Mouse (Mus musculus): ENCODE measurements around the gene Micall2.
"Not testable (repeated sequence)": the region's sequence is repeated elsewhere in the genome, so short reads cannot be mapped to it uniquely, and the experiment has no call there.

Gene Micall2

DNA sequence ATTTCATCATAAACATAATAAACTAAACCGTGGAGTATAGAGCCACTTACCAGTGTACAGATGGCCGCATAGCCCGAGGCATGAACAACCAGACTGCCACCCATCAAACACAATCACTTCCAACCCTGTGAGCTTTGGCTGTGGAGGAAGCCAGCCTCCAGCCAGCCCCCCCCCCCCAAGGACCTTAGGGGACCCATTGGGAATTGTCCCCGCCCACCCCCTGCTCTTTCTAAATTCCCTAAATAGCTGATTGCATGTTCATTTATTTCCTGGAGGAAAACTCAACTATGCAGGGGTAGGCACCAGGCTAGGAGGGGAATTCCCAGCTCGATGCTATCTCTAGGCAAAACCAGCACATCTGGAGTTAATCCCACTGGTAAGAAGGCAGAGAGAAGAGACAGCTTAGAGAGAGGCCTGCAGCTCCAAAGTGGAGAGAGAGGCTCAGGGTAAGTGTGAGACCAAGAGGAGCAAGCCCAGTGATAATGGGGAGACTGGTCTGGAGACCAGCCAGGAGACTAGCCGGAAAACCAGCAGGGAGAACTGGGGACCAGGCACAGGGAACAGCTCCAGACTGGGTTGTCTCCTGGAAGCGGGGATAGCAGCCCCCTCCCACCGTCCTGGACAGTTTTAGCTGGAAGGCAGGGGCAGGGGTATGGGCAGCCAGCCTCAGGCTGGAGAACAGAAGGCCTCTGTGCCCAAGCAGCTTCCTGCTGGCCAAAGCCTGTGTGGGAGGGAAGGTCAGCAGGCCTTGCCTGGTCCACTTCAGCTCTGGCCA lies 5.2 kb downstream of the Micall2 start:
- no peak for DNase-seq (ENCODE audit: low read depth, low spot score)

DNA sequence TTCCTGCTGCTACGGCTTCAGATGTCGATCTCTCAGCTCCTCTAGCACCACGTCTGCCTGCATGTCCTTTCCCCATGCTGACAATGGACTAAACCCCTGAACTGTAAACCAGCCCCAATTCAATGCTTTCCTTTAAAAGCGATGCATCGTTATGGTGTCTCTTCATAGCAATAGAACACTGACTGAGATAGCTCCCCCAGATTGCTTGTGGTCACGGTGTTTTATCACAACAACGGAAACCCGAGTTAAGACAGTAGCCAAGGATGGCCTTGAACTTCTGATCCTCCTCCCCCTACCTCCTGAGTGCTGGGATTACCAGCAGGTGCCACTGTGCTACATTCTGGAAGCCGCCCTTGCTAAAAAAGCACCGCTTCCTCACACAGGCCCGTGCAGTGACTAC lies 8.9 kb downstream of the Micall2 start:
- DNase-seq (ENCODE audit: low read depth, low spot score) = no peak

DNA sequence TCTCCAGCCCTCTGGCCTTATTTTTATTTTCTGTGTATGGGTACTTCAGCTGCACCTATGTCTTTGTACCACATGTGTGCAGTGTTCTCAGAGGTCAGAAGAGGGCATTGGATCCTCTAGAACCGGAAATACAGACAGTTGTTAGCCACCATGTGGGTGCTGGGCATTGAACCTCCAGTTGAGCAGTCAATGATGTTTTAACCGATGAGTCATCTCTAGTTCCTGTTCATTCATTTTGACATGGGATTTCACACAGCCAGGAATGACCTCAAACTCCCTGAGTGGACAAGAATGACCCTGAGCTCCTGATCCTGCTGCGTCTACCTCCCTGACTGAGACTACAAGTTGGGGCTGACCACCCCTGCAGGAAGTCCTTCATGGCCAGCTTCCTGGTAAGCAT lies 9.9 kb downstream of the Micall2 start:
- DNase-seq (ENCODE audit: low read depth, low spot score) = no peak

- DNase-seq (ENCODE audit: low read depth, low spot score) = no peak
Observed at GRCm38 (mm10) chr5:139724336-139725116, 11.6 kb downstream of the Micall2 start.

DNA sequence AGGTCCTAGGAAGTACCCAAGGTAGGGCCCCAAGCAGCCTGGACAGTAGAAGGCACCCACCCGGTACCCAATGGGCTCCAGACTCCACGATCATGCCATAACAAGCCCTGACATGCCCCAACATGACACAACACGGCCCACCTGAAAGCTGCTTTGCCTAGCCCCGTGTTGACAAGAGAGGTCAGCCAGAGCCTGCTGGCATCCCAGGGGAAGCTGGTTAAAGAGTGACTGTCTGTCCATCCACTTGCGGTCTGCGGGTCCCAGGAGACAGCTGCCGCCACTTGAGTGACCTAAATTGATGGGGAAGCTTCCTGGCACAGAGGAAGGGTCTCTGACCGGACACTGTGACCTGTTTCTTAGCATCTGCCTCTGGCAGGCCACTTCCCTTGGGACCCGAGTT lies 13.0 kb downstream of the Micall2 start:
- no peak for DNase-seq (ENCODE audit: low read depth, low spot score)

DNA sequence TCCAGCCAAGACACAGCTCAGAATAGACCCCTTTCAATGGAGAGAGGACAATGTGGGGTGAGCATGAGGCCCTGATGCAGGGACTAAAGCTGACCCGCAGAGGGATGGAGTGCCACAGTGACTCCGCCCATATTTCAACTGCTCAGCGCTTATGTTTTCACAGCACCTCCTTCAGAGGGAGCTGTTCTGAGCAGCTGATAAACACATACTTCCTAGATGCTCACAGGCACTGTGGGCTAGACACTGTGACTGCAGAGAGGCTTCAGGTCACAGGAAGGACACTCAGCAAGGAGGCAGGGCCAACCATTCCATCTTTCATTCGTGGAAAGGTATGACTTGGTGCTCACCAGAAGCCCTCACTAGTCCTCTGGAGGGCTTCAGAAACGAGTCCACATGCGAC lies 13.4 kb downstream of the Micall2 start:
- no peak for DNase-seq (ENCODE audit: low read depth, low spot score)

- no peak for DNase-seq (ENCODE audit: low read depth, low spot score)
Observed at GRCm38 (mm10) chr5:139718949-139719348, 17.2 kb downstream of the Micall2 start.

GRCm38 (mm10) chr5:139718540-139718939 lies 17.6 kb downstream of the Micall2 start:
- no peak for DNase-seq (ENCODE audit: low read depth, low spot score)

GRCm38 (mm10) chr5:139717723-139718122 lies 18.4 kb downstream of the Micall2 start:
- DNase-seq (ENCODE audit: low read depth, low spot score) = no peak

GRCm38 (mm10) chr5:139706496-139706895 lies 29.6 kb downstream of the Micall2 start:
- no peak for DNase-seq (ENCODE audit: low read depth, low spot score)

DNA sequence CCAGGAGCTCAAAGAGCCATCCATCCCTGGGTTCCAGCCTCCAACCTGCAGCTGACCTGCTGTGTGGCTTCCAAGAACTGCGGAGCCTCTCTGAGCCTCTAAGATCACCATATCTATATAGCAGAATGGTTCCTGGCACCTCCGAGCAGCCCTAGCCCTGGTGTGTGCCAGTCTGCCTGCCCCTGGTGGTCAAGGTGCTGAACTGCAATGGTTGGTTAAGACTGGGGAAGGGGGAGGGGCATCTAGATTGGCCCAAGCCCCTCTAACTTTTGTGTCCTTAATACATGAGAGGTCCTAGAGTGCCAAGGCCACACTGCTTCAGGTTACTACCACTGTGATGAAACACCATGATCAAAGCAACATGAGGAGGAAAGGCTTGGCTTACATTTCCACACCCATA lies 33.2 kb downstream of the Micall2 start:
- DNase-seq (ENCODE audit: low read depth, low spot score) = no peak

DNA sequence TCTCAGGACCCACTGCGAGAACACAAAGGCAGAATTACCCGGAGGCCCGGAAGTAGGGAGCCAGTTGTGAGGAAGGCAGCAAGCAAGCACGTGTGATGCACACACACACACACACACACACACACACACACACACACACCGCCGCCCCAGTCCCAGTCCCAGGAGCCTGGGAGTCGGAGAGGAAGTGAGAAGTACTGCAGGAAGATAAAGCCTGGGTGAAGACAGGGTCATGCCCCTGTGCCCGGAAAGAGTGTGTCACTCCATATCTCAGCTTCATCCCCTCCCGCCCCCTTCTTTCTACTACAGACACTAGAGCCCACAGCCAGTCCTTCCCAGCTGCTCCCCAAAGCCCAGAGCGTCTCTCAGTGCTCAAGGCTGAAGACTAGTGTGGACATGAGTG lies 33.9 kb downstream of the Micall2 start:
- no peak for DNase-seq (ENCODE audit: low read depth, low spot score)

DNA sequence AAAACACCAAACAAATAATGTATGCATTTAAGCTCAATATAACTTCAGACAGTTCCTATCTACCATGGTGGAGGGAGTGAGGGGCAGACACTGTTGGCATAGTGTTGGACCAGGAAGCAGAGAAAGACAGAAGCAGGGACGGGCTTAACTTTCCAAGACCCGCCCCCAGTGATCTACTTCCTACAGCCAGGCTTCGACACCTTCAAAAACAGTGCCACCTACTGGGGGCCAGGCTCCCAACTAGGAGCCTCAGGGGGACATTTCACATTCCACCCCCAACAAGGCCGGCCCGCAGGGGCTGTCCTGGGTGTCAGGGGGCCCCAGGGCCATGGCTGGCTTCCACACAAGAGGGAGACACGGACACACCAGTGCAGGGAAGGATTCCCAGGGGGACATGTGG lies 39.2 kb downstream of the Micall2 start:
- DNase-seq (ENCODE audit: low read depth, low spot score) = no peak

GRCm38 (mm10) chr5:139695876-139696275 lies 40.3 kb downstream of the Micall2 start:
- DNase-seq (ENCODE audit: low read depth, low spot score) = not testable (repeated sequence)

DNA sequence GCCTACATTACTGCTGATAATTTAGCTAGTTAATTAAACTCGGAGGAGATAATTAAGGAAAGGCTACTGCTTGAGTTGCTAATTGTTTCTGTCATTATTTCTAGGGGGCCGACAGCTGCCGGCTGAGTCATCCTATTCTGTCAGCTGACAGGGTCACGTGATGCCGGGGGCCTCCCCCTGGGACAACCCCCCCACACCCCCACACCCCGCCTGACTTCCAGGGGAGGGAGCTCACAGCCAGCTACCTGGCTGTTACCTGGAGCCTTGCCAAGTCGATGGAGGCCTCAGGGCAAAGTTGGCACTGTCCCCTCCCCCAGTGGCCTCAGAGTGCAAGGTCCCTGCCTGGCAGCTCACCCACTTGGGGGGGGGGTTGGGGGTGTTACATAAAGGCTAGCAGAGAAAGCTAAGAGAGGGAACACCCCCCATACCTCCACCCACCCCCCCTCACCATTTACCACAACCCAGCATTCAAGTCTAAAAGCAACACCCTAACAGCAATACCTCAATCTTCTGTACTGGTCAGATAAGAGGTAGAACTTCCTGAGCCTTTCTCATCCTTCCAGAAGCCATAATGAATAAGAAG lies 41.1 kb downstream of the Micall2 start:
- no peak for DNase-seq (ENCODE audit: low read depth, low spot score)

- no peak for DNase-seq (ENCODE audit: low read depth, low spot score)
Observed at GRCm38 (mm10) chr5:139694292-139694988, 41.7 kb downstream of the Micall2 start.

- DNase-seq (ENCODE audit: low read depth, low spot score) = no peak
Observed at GRCm38 (mm10) chr5:139690791-139691190, 45.3 kb downstream of the Micall2 start.

DNA sequence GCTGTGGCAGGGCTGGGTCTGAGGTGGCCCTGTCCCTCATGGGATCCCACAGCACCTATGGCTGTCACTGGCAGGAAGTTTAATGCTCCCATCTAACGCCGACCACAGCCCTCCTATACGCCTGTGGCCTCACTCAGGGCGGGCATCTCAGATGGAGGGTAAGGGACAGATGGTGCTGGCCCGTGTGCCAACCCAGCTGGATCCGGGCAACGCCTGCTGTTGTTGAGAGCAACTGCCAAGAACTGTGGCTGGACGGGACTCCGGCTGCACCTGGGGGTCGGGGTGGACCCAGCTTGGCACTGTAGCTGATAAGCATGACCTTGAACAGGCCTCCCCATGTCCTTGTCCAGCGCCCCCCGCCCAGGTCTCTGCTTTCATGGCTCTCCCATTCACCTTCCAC lies 47.8 kb downstream of the Micall2 start:
- no peak for DNase-seq (ENCODE audit: low read depth, low spot score)

DNA sequence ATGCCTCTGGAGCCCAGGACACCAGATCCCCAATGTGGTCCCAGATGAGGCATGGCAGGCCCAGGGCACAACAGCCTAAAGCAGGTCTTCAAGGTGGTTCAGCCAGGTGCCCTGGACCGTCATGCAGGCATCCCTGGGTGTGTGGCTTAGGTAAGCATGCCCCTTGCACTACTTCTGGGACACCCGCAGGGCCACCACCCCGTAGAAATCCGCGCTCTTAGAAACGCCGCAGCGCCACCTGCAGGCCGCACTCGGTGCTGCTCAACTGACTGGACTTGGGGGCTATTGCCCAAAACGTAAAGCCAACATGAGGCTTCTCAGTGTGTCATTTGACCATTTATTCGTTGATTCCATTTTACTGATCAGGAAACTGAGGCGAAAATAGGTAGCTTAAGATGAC lies 48.5 kb downstream of the Micall2 start:
- no peak for DNase-seq (ENCODE audit: low read depth, low spot score)

GRCm38 (mm10) chr5:139686530-139687249 lies 49.4 kb downstream of the Micall2 start:
- DNase-seq (ENCODE audit: low read depth, low spot score) = peak; percentile 67

- DNase-seq (ENCODE audit: low read depth, low spot score) = no peak
Observed at GRCm38 (mm10) chr5:139683228-139683627, 52.9 kb downstream of the Micall2 start.

DNA sequence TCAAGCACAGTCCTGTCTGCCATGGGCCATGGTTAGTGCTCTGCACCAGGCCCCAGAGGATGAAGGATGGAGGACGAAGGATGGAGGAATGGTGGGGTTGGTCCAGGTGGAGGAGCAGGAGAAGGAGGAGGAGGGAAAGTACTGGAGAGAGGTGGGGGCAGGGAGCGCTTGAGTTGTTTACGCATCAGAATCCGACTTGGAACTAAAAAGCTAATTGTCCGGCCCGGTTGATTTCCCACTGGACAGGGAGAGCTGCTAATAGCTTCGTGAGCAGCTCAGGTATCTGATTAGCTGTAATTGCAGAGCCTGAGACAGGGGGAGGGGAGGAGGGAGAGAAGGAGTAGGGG lies 53.5 kb downstream of the Micall2 start:
- DNase-seq (ENCODE audit: low read depth, low spot score) = no peak
